Mouse (Mus musculus) testis, adult 2 months (tissue): ENCODE data around the gene Gm5737. TPM values are rescaled to one million over a fixed set of nuclear protein-coding genes. Genes with fewer than 3 reads are reported as not detected.

ENCODE experiments used
- H3K27ac ChIP-seq: fragments of 200-500 bp; 2 replicates; pipeline ENCODE4 v1.5.1; 2012; ENCODE audit warnings: low read depth, low read length; ENCODE audit not compliant: control insufficient read depth, insufficient read depth
- H3K27me3 ChIP-seq: fragments of 200-500 bp; 2 replicates; pipeline ENCODE4 v1.6.1; 2012; ENCODE audit warnings: mild to moderate bottlenecking, low read length, moderate library complexity; ENCODE audit not compliant: control insufficient read depth, insufficient read depth
- H3K36me3 ChIP-seq: fragments of 200-500 bp; 2 replicates; pipeline ENCODE4 v1.6.1; 2012; ENCODE audit warnings: mild to moderate bottlenecking, low read length; ENCODE audit not compliant: control insufficient read depth, insufficient read depth
- H3K4me1 ChIP-seq: fragments of 200-500 bp; 2 replicates; pipeline ENCODE4 v1.6.1; 2012; ENCODE audit warnings: low read length; ENCODE audit not compliant: control insufficient read depth, insufficient read depth
- H3K4me3 ChIP-seq: fragments of 200-500 bp; 2 replicates; pipeline ENCODE4 v1.5.1; 2012; ENCODE audit warnings: low read depth, mild to moderate bottlenecking, low read length, moderate library complexity, mixed read lengths; ENCODE audit not compliant: control insufficient read depth
- CTCF ChIP-seq: fragments of 200-500 bp; IDR thresholded peaks from 2 replicates; pipeline ENCODE4 v1.5.1; 2012; ENCODE audit warnings: low read depth, mild to moderate bottlenecking, inconsistent platforms, low read length, moderate library complexity; ENCODE audit not compliant: control insufficient read depth, insufficient read depth, insufficient replicate concordance
- POLR2A ChIP-seq: fragments of 200-500 bp; IDR thresholded peaks from 2 replicates; pipeline ENCODE4 v1.6.1; 2012; ENCODE audit warnings: low read depth, mild to moderate bottlenecking, inconsistent platforms, low read length, moderate library complexity; ENCODE audit not compliant: control insufficient read depth
- polyA plus RNA-seq: library from polyadenylated mRNA; depleted of rRNA; stranded (reverse); fragments of >200 nt; gene quantifications from 2 replicates; pipeline ENCODE4 v1.2.3, GENCODE M21; 2012

Gm5737 gene
- polyA plus RNA-seq, 1 experiment = 0.16 TPM

DNA sequence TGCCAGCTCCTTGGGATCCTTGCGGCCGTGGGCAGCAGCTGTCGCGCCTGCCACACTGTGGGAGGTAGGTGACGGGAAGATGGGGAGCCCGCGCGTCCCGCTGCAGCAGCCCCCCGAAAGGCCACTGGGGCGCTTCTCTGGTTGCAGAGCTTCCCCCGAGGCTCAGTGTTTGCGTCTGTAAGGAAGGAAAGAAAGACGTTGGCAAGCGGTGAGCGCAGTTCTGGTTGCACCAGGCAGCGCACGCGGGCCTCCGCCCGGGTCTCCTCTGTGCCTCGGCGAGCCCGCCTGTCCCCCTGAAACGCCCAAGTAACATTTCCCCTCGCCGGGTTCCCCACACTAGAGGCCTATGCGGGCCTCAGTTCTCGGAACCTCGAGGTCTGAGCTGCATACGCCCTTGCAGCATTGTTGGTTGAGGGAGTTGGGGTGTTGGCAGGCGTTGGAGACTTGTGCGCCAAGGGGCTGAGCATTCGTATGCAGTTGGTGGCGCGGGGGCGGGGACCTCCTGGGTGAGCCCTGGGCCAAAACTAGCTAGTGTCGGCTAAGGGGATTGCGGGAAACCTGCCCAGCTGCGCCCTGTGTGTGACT is 31.0 kb downstream of the Gm5737 start:
- no peak for TF ChIP-seq POLR2A
- TF ChIP-seq CTCF = no peak
- Histone ChIP-seq H3K4me3 (peak overlapping the region; percentile 79), H3K4me1 (peaks cover 2% of the 10 kb centered on the region; the same call in 1 of the 2 replicates), H3K27me3 (no peaks in the 10 kb centered on the region), H3K27ac (peak overlapping the region; percentile 62), H3K36me3 (no peaks in the 10 kb centered on the region)

DNA sequence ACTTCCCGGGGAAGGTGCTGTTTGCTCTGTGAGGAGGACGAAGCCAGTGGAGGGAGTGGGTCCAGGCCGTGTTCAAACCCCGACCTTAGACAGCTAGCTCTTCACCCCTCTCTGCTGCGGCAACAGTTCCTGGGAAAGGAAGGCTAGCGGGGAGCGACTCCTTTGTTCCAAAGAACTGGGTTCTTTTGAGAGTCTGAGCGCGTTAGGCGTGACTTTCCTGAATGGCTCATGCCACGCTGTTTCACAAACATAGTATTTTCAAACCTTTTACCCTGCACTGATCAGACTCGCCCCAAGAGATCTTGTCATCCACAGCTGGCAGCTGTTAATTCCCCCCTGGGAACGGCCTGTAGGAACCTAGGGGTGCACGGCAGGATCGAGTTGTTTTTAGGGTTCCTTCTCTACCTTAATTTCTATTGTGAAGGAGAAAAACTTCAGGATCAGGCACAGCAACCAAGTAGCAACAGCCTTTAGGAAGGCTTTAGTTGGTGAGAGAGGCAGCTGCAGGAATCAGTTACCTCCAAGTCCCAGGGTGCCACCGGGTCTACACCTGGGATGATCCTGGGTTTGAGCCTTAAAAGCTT is 31.8 kb downstream of the Gm5737 start:
- peak overlapping the region; percentile 79 for H3K4me3 ChIP-seq
- peaks cover 2% of the 10 kb centered on the region; the same call in 1 of the 2 replicates for H3K4me1 ChIP-seq
- no peaks in the 10 kb centered on the region for H3K36me3 ChIP-seq
- TF ChIP-seq CTCF (no peak), POLR2A (no peak)
- H3K27ac ChIP-seq = no peak overlapping the region
- H3K27me3 ChIP-seq = no peaks in the 10 kb centered on the region

DNA sequence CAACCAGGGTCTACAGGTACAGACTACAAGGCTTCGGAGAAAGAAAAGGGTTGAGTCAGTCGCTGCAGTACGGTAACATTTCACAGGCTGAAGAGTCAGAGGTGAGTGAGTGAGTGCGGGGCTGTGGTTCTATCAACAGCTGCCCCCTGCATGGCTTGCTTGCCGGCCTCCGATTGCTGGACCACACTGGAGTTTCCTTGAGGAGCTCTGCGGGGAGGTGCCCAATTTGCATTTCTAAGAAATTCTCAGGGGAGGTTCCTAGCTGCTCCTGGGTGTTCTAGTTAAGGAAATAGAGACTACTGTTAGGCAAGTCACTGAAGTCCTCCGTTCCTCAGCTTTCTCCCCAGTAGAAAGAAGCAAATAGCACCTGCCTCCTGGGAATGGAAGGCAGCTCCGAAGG is 32.5 kb downstream of the Gm5737 start:
- H3K27ac ChIP-seq = no peak overlapping the region
- H3K36me3 ChIP-seq = no peaks in the 10 kb centered on the region
- peaks cover 2% of the 10 kb centered on the region; the same call in 1 of the 2 replicates for H3K4me1 ChIP-seq
- H3K27me3 ChIP-seq = no peaks in the 10 kb centered on the region
- TF ChIP-seq CTCF (no peak), POLR2A (no peak)
- no peak overlapping the region for H3K4me3 ChIP-seq

DNA sequence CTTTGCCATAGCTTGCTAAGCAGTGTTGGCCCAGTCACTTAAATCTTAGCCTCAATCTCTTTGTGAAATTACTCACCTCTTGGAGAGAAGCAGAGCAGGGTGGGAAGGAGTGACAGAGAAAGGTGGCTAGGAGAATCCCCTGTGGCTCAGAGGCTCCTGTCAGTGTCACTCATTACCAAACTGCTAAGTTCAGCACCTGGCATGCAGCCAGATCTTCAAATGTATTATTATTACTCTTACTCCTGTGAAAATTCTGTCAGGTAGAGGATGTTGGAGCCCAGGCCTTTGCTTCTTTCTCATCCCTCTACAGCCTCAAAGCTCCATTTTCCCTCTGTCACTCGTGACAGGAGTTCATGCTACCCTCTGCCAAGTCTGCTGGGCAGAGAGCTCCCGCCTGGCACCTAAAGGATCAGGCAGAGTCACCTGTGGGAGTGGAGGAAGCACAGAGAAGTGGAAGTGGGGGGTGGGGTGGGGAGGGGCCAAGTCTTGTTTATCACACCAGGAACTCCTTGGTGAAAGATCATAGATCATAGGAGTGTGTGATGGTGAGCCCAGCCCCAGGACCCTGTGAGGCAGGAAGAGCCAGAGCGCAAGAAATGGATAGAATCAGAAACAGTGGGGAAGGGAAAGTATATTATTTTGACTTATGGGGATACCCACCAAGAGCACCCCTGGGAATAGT is 36.8 kb downstream of the Gm5737 start:
- Histone ChIP-seq H3K4me1 (peaks cover 12% of the 10 kb centered on the region), H3K27ac (no peak overlapping the region), H3K36me3 (no peaks in the 10 kb centered on the region), H3K4me3 (no peak overlapping the region), H3K27me3 (no peaks in the 10 kb centered on the region)
- TF ChIP-seq POLR2A (no peak), CTCF (no peak)

DNA sequence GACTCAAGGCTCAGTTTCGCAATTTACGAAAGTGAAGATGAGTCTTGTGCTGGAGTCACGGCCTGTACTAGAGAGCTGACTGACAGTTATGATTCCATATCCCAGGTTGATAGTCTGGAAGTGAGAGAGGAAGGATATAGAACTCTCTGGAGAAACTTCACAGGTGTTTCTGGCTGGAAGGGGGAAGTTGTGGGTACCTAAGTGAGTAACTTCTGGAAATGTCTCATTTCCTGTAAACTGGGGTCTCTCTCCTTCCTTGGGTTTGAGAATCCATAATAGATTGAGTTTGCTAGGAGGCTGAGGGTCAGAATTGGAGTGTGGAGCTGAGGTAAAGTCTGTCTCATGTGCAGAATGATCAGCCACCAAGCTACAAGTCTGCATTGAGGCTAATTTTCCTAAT is 38.0 kb downstream of the Gm5737 start:
- peaks cover 12% of the 10 kb centered on the region for H3K4me1 ChIP-seq
- H3K27me3 ChIP-seq = no peaks in the 10 kb centered on the region
- no peaks in the 10 kb centered on the region for H3K36me3 ChIP-seq
- TF ChIP-seq CTCF (no peak), POLR2A (no peak)
- H3K4me3 ChIP-seq = no peak overlapping the region; the same call in 1 of the 2 replicates
- H3K27ac ChIP-seq = no peak overlapping the region

DNA sequence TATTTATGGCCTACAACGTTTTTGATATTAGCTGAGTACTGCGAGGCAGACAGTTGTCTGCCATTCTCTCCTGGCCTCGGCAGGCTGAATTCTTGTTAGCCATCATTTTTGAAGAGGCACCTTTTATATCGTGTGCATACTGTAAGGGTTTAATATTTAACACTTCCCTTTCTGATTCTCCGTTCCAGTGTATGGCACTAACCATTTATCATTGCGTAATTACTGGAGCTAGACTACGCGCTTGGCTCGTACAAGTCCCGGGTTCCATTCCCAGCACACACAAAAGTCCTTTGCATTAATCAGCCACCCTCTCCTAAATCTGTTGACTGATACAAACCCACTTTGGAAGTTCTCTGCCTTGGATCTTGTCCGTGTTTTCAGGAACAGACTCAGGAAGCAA is 47.7 kb downstream of the Gm5737 start:
- no peaks in the 10 kb centered on the region for H3K4me1 ChIP-seq
- no peak for TF ChIP-seq POLR2A
- TF ChIP-seq CTCF = no peak

DNA sequence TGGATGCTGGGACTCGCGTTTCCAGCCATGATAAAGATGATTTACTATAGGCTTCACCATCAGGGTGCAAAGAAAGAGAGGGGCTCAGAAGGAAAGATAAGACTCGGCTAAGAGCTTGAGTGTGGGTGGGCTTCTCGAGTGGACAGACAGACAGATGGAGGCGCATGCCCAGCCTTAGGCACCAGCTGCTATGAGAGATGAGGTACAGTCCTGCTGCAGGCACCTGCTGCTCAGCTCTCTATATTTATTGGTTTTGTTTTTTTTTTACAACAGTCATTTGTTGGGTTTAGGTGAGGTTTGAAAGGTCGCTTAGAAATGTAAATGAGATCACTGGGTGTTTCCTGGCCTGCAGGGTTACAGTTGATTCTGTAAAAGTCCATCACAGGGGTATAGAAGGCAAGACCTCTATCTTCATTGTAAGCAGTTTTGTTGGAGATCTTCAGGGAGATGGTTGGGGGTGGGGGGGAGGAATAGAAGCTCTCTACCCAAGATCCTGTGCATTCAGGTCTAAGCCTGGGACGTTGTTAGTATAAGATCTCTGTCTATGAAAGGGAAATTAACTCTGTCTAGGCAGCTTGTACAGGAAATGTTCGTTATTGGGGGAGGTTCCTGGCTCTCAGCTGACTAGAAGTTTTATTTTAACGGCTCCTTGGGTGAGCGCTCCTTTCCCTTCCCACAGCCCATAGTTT is 48.8 kb downstream of the Gm5737 start:
- TF ChIP-seq CTCF (no peak), POLR2A (no peak)
- no peak overlapping the region for H3K4me3 ChIP-seq
- peaks cover 2% of the 10 kb centered on the region; the same call in 1 of the 2 replicates for H3K4me1 ChIP-seq
- no peaks in the 10 kb centered on the region for H3K27me3 ChIP-seq
- H3K36me3 ChIP-seq = no peaks in the 10 kb centered on the region
- no peak overlapping the region for H3K27ac ChIP-seq

More for the DNA sequence above, 47.7 kb downstream of the Gm5737 start:
- Histone ChIP-seq H3K36me3 (no peaks in the 10 kb centered on the region), H3K27ac (no peak overlapping the region), H3K27me3 (no peaks in the 10 kb centered on the region), H3K4me3 (no peak overlapping the region)
